Mouse (Mus musculus) right cerebral cortex, postnatal 10 days (tissue): ENCODE measurements around the gene Olfr1168.
"Not testable (repeated sequence)": the region's sequence is repeated elsewhere in the genome, so short reads cannot be mapped to it uniquely, and the experiment has no call there.

Experiments used
- DNase-seq, 2 experiments: peaks; one replicate each; pipeline ENCODE4 v3.0.0; 2021; ENCODE audit warnings: low spot score in 2 of 2

Olfr1168 gene

DNA sequence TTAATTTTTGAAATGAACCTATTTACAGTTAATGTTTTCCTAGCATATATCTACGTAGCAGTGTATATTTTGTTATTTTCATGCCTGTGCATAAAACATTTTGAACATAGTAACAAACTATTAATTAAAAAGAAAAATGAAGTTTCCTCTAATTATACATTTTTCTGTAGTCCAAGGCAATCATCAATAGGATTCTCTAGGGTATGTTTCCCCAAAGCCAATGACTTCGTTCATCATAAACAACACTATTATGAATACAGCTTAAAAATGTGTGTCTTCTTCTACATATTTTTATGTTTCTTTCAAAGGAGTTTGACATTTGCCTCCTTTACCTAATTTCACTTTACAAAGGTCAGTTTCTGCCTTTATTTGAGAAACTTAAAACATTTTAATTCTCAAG, at the start of gene Olfr1168:
TSS of gene Olfr1168 (plus strand) at position 301 of the 400 bp plus-strand sequence.
- no peak for DNase-seq

DNA sequence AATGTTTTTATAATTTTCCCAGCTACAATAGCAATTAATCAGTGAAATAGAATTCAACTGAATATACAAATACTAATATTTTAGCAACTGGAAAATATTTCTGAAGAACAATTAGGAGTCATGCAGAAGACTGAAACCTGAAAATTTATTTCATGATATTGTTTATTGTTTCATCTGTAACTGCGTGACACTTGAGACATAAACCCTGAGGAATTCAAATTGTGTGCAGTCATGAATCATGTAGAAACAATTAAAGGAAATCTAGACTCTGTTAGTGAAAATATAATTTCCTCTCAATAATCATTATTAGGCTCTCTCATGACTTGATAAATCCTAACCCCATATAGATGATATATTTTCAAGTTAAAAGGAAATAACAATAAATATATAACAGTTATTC, 26.6 kb upstream of the Olfr1168 start, which contains the start of gene Olfr1167:
TSS of gene Olfr1167 (minus strand) at position 101 of the 400 bp plus-strand sequence.
- DNase-seq = not testable (repeated sequence)

DNA sequence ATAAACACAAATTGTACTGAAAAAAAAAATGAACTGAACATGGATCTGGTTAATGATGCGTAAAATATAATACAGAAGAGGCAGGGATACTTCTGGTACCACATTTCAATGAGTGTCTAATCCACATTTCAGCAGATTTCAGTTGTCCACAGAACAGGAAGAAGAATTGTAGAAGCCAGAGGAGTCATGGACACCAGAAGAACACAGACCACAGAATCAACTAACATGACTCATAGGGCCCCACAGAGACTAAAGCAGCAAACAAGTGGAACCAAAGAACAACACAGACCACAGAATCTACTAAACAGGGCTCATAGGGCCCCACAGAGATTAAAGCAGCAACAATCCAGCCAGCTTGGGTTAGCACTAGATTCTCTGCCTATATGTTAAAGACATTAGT, 39.1 kb downstream of the Olfr1168 start:
- DNase-seq = no peak

DNA sequence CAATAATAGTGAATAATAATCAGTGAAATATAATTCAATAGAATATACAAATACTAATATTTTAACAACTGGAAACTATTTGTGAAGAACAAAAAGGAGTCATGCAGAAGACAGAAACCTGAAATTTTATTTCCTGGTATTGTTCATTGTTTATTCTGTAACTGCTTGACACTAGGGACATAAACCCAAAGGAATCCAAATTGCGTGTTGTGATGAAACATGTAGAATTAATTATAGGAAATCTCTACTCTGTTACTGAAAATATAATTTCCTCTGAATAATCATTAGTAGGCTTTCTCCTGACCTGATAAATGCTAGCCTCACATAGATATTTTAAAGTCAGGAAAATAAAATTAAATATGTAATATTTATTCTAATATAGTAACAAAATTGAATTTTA, 46.6 kb downstream of the Olfr1168 start, which contains the start of gene Olfr1170:
TSS of gene Olfr1170 (minus strand) at position 101 of the 400 bp plus-strand sequence.
- no peak for DNase-seq
